Mouse (Mus musculus) heart, adult 2 months (tissue): ENCODE measurements around the gene C2cd4a. TPM values are rescaled to one million over a fixed set of nuclear protein-coding genes. Genes with fewer than 3 reads are reported as not detected.

Source experiments
- DNase-seq, 2 experiments: peaks; one replicate each; pipeline ENCODE4 v3.0.0; 2021
- H3K27ac ChIP-seq: fragments of 200-600 bp; 2 replicates; pipeline ENCODE4 v1.8.1; 2022
- H3K27me3 ChIP-seq: fragments of 200-500 bp; 2 replicates; pipeline ENCODE4 v1.6.1; 2012; ENCODE audit warnings: mild to moderate bottlenecking, low read length, inconsistent platforms, mixed read lengths; ENCODE audit not compliant: control insufficient read depth, insufficient read depth
- H3K36me3 ChIP-seq: fragments of 200-500 bp; 2 replicates; pipeline ENCODE4 v1.6.1; 2012; ENCODE audit warnings: low read length, inconsistent platforms; ENCODE audit not compliant: control insufficient read depth, insufficient read depth
- H3K4me1 ChIP-seq: fragments of 200-500 bp; 2 replicates; pipeline ENCODE4 v1.6.1; 2011; ENCODE audit warnings: low read length; ENCODE audit not compliant: control insufficient read depth, insufficient read depth
- H3K4me3 ChIP-seq: fragments of 200-600 bp; 2 replicates; pipeline ENCODE4 v1.8.1; 2022
- H3K79me2 ChIP-seq: fragments of 200-500 bp; replicated peaks from 2 replicates; pipeline ENCODE4 v1.6.1; 2012; ENCODE audit warnings: mild to moderate bottlenecking, inconsistent platforms, low read length, moderate library complexity, mixed read lengths; ENCODE audit not compliant: control insufficient read depth, insufficient read depth
- H3K9ac ChIP-seq: fragments of 200-500 bp; 2 replicates; pipeline ENCODE4 v1.6.1; 2012; ENCODE audit warnings: low read depth, mild to moderate bottlenecking, control low read depth, inconsistent platforms, low read length, mixed read lengths
- CTCF ChIP-seq: fragments of 200-600 bp; IDR thresholded peaks from 2 replicates; pipeline ENCODE4 v1.8.1; 2022; ENCODE audit warnings: antibody characterized with exemption, mild to moderate bottlenecking, moderate library complexity
- EP300 ChIP-seq: fragments of 200-500 bp; IDR thresholded peaks from 2 replicates; pipeline ENCODE4 v1.6.1; 2011; ENCODE audit warnings: low read depth, low read length, control low read depth; ENCODE audit not compliant: insufficient read depth
- POLR2A ChIP-seq: fragments of 200-500 bp; IDR thresholded peaks from 2 replicates; pipeline ENCODE4 v1.6.1; 2011; ENCODE audit warnings: mild to moderate bottlenecking, low read depth, low read length, control low read depth; ENCODE audit not compliant: insufficient read depth
- WGBS: fragments of 180-500 bp; shearing (Covaris S2); methylation state at CpG from one replicate; pipeline ENCODE4 v1.1.7; 2018; 5-methylcytosine and 5-hydroxymethylcytosine counted together
- intact Hi-C: fragments of 180-260 bp; cut with DNase I; formaldehyde crosslinking; loops from one replicate; pipeline ENCODE4 v1.15.1; 2025
- polyA plus RNA-seq: library from polyadenylated mRNA; depleted of rRNA; stranded (reverse); fragments of >200 nt; gene quantifications from 2 replicates; pipeline ENCODE4 v1.2.3, GENCODE M21; 2012
- total RNA-seq, 2 experiments: library from RNA; stranded (reverse); gene quantifications; 2 replicates each; pipeline ENCODE4 v1.2.3; 2021

Gene C2cd4a
- total and polyA plus RNA-seq, 3 experiments = 0.08 TPM; not detected in 2

- no peak for DNase-seq
- intact Hi-C loops = no loop called here
- Histone ChIP-seq H3K4me1 (peaks cover 6% of the 10 kb centered on the region), H3K79me2 (no peaks in the 10 kb centered on the region), H3K27me3 (no peaks in the 10 kb centered on the region), H3K27ac (no peak overlapping the region), H3K4me3 (no peak overlapping the region), H3K9ac (no peak overlapping the region), H3K36me3 (no peaks in the 10 kb centered on the region)
- 61% methylated on average over 2 of the region's 2 CpGs for WGBS
- TF ChIP-seq POLR2A (no peak), CTCF (no peak), EP300 (no peak)
Measured at GRCm38 (mm10) chr9:67816172-67816928, 15.8 kb downstream of the C2cd4a start.

- Histone ChIP-seq H3K9ac (no peak overlapping the region; the same call in 1 of the 2 replicates), H3K27ac (peak overlapping the region; percentile 74), H3K4me3 (no peak overlapping the region), H3K36me3 (no peaks in the 10 kb centered on the region), H3K79me2 (no peaks in the 10 kb centered on the region), H3K4me1 (peaks cover 6% of the 10 kb centered on the region), H3K27me3 (no peaks in the 10 kb centered on the region)
- 2% methylated on average over 8 of the region's 8 CpGs for WGBS
- peak; percentile 80 to 86 for DNase-seq
- intact Hi-C loops = no loop called here
- TF ChIP-seq POLR2A (no peak), CTCF (no peak), EP300 (no peak)
Measured at GRCm38 (mm10) chr9:67813665-67814337, 18.3 kb downstream of the C2cd4a start.

GRCm38 (mm10) chr9:67813171-67813570 lies 19.0 kb downstream of the C2cd4a start:
- Histone ChIP-seq H3K4me1 (peaks cover 5% of the 10 kb centered on the region), H3K79me2 (no peaks in the 10 kb centered on the region), H3K36me3 (no peaks in the 10 kb centered on the region), H3K9ac (no peak overlapping the region), H3K4me3 (no peak overlapping the region), H3K27me3 (no peaks in the 10 kb centered on the region), H3K27ac (no peak overlapping the region)
- TF ChIP-seq CTCF (no peak), EP300 (0 out of 2 replicates have a peak, but pooled peaks have one; percentile 12)
- peak; percentile 34 to 45 for DNase-seq
- 65% methylated on average over 4 of the region's 4 CpGs for WGBS
- intact Hi-C loops = no loop called here

- no peaks in the 10 kb centered on the region for H3K36me3 ChIP-seq
- WGBS = 60% methylated on average over 3 of the region's 3 CpGs
- no peak overlapping the region for H3K9ac ChIP-seq
- no peak overlapping the region; the same call in 1 of the 2 replicates for H3K27ac ChIP-seq
- no peak for TF ChIP-seq EP300
- no peak for TF ChIP-seq POLR2A
- no peak for TF ChIP-seq CTCF
- no peaks in the 10 kb centered on the region for H3K79me2 ChIP-seq
- DNase-seq = peak in 1 of 2 experiments; percentile 20
- H3K4me3 ChIP-seq = no peak overlapping the region
- H3K27me3 ChIP-seq = no peaks in the 10 kb centered on the region
- H3K4me1 ChIP-seq = peaks cover 5% of the 10 kb centered on the region
- intact Hi-C loops = no loop called here
Measured at GRCm38 (mm10) chr9:67811116-67811515, 21.0 kb downstream of the C2cd4a start.

- intact Hi-C loops = no loop called here
- Histone ChIP-seq H3K9ac (no peak overlapping the region), H3K4me3 (no peak overlapping the region), H3K27me3 (no peaks in the 10 kb centered on the region), H3K36me3 (no peaks in the 10 kb centered on the region), H3K4me1 (peaks cover 5% of the 10 kb centered on the region), H3K27ac (no peak overlapping the region; the same call in 1 of the 2 replicates), H3K79me2 (no peaks in the 10 kb centered on the region)
- no peak for DNase-seq
- 52% methylated on average over 6 of the region's 6 CpGs for WGBS
- TF ChIP-seq POLR2A (no peak), EP300 (no peak), CTCF (peak; percentile 32)
Measured at GRCm38 (mm10) chr9:67810527-67810926, 21.6 kb downstream of the C2cd4a start.

- Histone ChIP-seq H3K27ac (no peak overlapping the region), H3K4me1 (no peaks in the 10 kb centered on the region), H3K79me2 (no peaks in the 10 kb centered on the region), H3K4me3 (no peak overlapping the region), H3K36me3 (no peaks in the 10 kb centered on the region), H3K9ac (no peak overlapping the region), H3K27me3 (no peaks in the 10 kb centered on the region)
- intact Hi-C loops = no loop called here
- DNase-seq = no peak
- TF ChIP-seq POLR2A (no peak), EP300 (no peak), CTCF (no peak)
- WGBS = 42% methylated on average over 5 of the region's 5 CpGs
Measured at GRCm38 (mm10) chr9:67807000-67807399, 25.1 kb downstream of the C2cd4a start.
